Mouse (Mus musculus): ENCODE measurements around the gene Fgf14. TPM values are rescaled to one million over a fixed set of nuclear protein-coding genes. Genes with fewer than 3 reads are reported as not detected.
A peak's percentile ranks its signal among the peaks of the same experiment; 100 is the strongest.

Gene Fgf14
- polyA plus RNA-seq, 1 experiment from 2014 or later = 1.3 TPM

- no peak overlapping the region for H3K9ac ChIP-seq
- H3K4me1 ChIP-seq = no peaks in the 10 kb centered on the region
- no peak overlapping the region for H3K27ac ChIP-seq (replicated peaks)
- no peak overlapping the region for H3K4me2 ChIP-seq (replicated peaks)
- no peaks in the 10 kb centered on the region for H3K9me3 ChIP-seq (replicated peaks)
- H3K36me3 ChIP-seq = no peaks in the 10 kb centered on the region
- no peak for ATAC-seq (ENCODE audit: insufficient number of reproducible peaks, low FRiP score, low TSS enrichment, low read depth)
- no peak overlapping the region for H3K4me3 ChIP-seq (replicated peaks)
- H3K27me3 ChIP-seq = no peaks in the 10 kb centered on the region
These were observed 398.5 kb downstream of the Fgf14 start for GRCm38 (mm10) chr14:124278384-124278944.

- H3K27me3 ChIP-seq = no peaks in the 10 kb centered on the region
- no peak overlapping the region for H3K9ac ChIP-seq
- ATAC-seq (ENCODE audit: insufficient number of reproducible peaks, low FRiP score, low TSS enrichment, low read depth) = no peak
These were observed 409.9 kb downstream of the Fgf14 start for GRCm38 (mm10) chr14:124266977-124267376.

GRCm38 (mm10) chr14:124264541-124265059 is 412.3 kb downstream of the Fgf14 start:
- WGBS = 21% methylated on average over 2 of the region's 2 CpGs
- ATAC-seq (ENCODE audit: insufficient number of reproducible peaks, low FRiP score, low TSS enrichment, low read depth) = no peak
- no peak overlapping the region for H3K4me2 ChIP-seq (replicated peaks)
- no peaks in the 10 kb centered on the region for H3K36me3 ChIP-seq
- H3K4me1 ChIP-seq = no peaks in the 10 kb centered on the region
- no peak overlapping the region for H3K4me3 ChIP-seq (replicated peaks)
- no peak overlapping the region for H3K27ac ChIP-seq (replicated peaks)
- H3K9me3 ChIP-seq (replicated peaks) = no peaks in the 10 kb centered on the region
- H3K27me3 ChIP-seq = no peaks in the 10 kb centered on the region
- no peak overlapping the region for H3K9ac ChIP-seq

More at GRCm38 (mm10) chr14:124266977-124267376, 409.9 kb downstream of the Fgf14 start:
- H3K4me1 ChIP-seq = no peaks in the 10 kb centered on the region
- no peaks in the 10 kb centered on the region for H3K9me3 ChIP-seq (replicated peaks)
- H3K4me3 ChIP-seq (replicated peaks) = no peak overlapping the region
- no peak overlapping the region for H3K27ac ChIP-seq (replicated peaks)
- H3K36me3 ChIP-seq = no peaks in the 10 kb centered on the region
- no peak overlapping the region for H3K4me2 ChIP-seq (replicated peaks)

GRCm38 (mm10) chr14:124263199-124263598 is 413.7 kb downstream of the Fgf14 start:
- no peak overlapping the region for H3K27ac ChIP-seq (replicated peaks)
- no peaks in the 10 kb centered on the region for H3K4me1 ChIP-seq
- no peaks in the 10 kb centered on the region for H3K9me3 ChIP-seq (replicated peaks)
- no peak overlapping the region for H3K4me3 ChIP-seq (replicated peaks)
- no peaks in the 10 kb centered on the region for H3K27me3 ChIP-seq
- H3K4me2 ChIP-seq (replicated peaks) = no peak overlapping the region
- ATAC-seq (ENCODE audit: insufficient number of reproducible peaks, low FRiP score, low TSS enrichment, low read depth) = no peak
- H3K36me3 ChIP-seq = no peaks in the 10 kb centered on the region
- no peak overlapping the region for H3K9ac ChIP-seq

- no peak overlapping the region for H3K27ac ChIP-seq (replicated peaks)
- no peak overlapping the region for H3K4me2 ChIP-seq (replicated peaks)
- 54% methylated on average over 1 of the region's 1 CpGs for WGBS
- no peaks in the 10 kb centered on the region for H3K27me3 ChIP-seq
- H3K4me3 ChIP-seq (replicated peaks) = no peak overlapping the region
- H3K9ac ChIP-seq = no peak overlapping the region
- no peaks in the 10 kb centered on the region for H3K9me3 ChIP-seq (replicated peaks)
- ATAC-seq (ENCODE audit: insufficient number of reproducible peaks, low FRiP score, low TSS enrichment, low read depth) = no peak
- H3K36me3 ChIP-seq = no peaks in the 10 kb centered on the region
- H3K4me1 ChIP-seq = no peaks in the 10 kb centered on the region
These were observed 429.4 kb downstream of the Fgf14 start for GRCm38 (mm10) chr14:124247517-124247916.

GRCm38 (mm10) chr14:124223445-124223844 is 453.5 kb downstream of the Fgf14 start:
- no peak for ATAC-seq (ENCODE audit: insufficient number of reproducible peaks, low FRiP score, low TSS enrichment, low read depth)
- Histone ChIP-seq H3K9ac (no peak overlapping the region), H3K9me3 (replicated peaks) (no peaks in the 10 kb centered on the region), H3K36me3 (no peaks in the 10 kb centered on the region), H3K4me1 (no peaks in the 10 kb centered on the region), H3K4me3 (replicated peaks) (no peak overlapping the region), H3K27me3 (no peaks in the 10 kb centered on the region), H3K4me2 (replicated peaks) (no peak overlapping the region), H3K27ac (replicated peaks) (no peak overlapping the region)
- 70% methylated on average over 2 of the region's 2 CpGs for WGBS

GRCm38 (mm10) chr14:124222447-124222846 is 454.5 kb downstream of the Fgf14 start:
- H3K4me2 ChIP-seq (replicated peaks) = no peak overlapping the region
- H3K9ac ChIP-seq = no peak overlapping the region
- H3K4me1 ChIP-seq = no peaks in the 10 kb centered on the region
- no peaks in the 10 kb centered on the region for H3K9me3 ChIP-seq (replicated peaks)
- no peak overlapping the region for H3K4me3 ChIP-seq (replicated peaks)
- no peaks in the 10 kb centered on the region for H3K36me3 ChIP-seq
- 22% methylated on average over 1 of the region's 1 CpGs for WGBS
- H3K27ac ChIP-seq (replicated peaks) = no peak overlapping the region
- H3K27me3 ChIP-seq = no peaks in the 10 kb centered on the region
- no peak for ATAC-seq (ENCODE audit: insufficient number of reproducible peaks, low FRiP score, low TSS enrichment, low read depth)

GRCm38 (mm10) chr14:124220979-124221378 is 455.9 kb downstream of the Fgf14 start:
- no peak for ATAC-seq (ENCODE audit: insufficient number of reproducible peaks, low FRiP score, low TSS enrichment, low read depth)
- H3K36me3 ChIP-seq = no peaks in the 10 kb centered on the region
- no peak overlapping the region for H3K4me3 ChIP-seq (replicated peaks)
- WGBS = 76% methylated on average over 2 of the region's 2 CpGs
- H3K27me3 ChIP-seq = no peaks in the 10 kb centered on the region
- H3K4me1 ChIP-seq = no peaks in the 10 kb centered on the region
- H3K27ac ChIP-seq (replicated peaks) = no peak overlapping the region
- H3K9me3 ChIP-seq (replicated peaks) = no peaks in the 10 kb centered on the region
- H3K9ac ChIP-seq = no peak overlapping the region
- no peak overlapping the region for H3K4me2 ChIP-seq (replicated peaks)

- H3K36me3 ChIP-seq = no peaks in the 10 kb centered on the region
- no peak overlapping the region for H3K4me2 ChIP-seq (replicated peaks)
- H3K27me3 ChIP-seq = peaks cover 30% of the 10 kb centered on the region
- no peak overlapping the region for H3K9ac ChIP-seq
- no peaks in the 10 kb centered on the region for H3K9me3 ChIP-seq (replicated peaks)
- no peak for ATAC-seq (ENCODE audit: insufficient number of reproducible peaks, low FRiP score, low TSS enrichment, low read depth)
- WGBS = 14% methylated on average over 7 of the region's 7 CpGs
- no peak overlapping the region for H3K27ac ChIP-seq (replicated peaks)
- H3K4me1 ChIP-seq = peaks cover 10% of the 10 kb centered on the region
- no peak overlapping the region for H3K4me3 ChIP-seq (replicated peaks)
These were observed 481.1 kb downstream of the Fgf14 start for GRCm38 (mm10) chr14:124195806-124196205.

GRCm38 (mm10) chr14:124195331-124195730 is 481.6 kb downstream of the Fgf14 start:
- no peaks in the 10 kb centered on the region for H3K9me3 ChIP-seq (replicated peaks)
- peaks cover 10% of the 10 kb centered on the region for H3K4me1 ChIP-seq
- no peaks in the 10 kb centered on the region for H3K36me3 ChIP-seq
- no peak overlapping the region for H3K9ac ChIP-seq
- no peak overlapping the region for H3K27ac ChIP-seq (replicated peaks)
- H3K4me2 ChIP-seq (replicated peaks) = no peak overlapping the region
- H3K27me3 ChIP-seq = peaks cover 30% of the 10 kb centered on the region
- no peak overlapping the region for H3K4me3 ChIP-seq (replicated peaks)
- WGBS = 29% methylated on average over 10 of the region's 10 CpGs
- ATAC-seq (ENCODE audit: insufficient number of reproducible peaks, low FRiP score, low TSS enrichment, low read depth) = no peak

- no peaks in the 10 kb centered on the region for H3K36me3 ChIP-seq
- H3K4me3 ChIP-seq (replicated peaks) = peak overlapping the region; percentile 17
- no peak overlapping the region for H3K9ac ChIP-seq
- H3K4me1 ChIP-seq = peaks cover 10% of the 10 kb centered on the region
- no peaks in the 10 kb centered on the region for H3K9me3 ChIP-seq (replicated peaks)
- 4% methylated on average over 15 of the region's 15 CpGs for WGBS
- peaks cover 30% of the 10 kb centered on the region for H3K27me3 ChIP-seq
- H3K27ac ChIP-seq (replicated peaks) = no peak overlapping the region
- ATAC-seq (ENCODE audit: insufficient number of reproducible peaks, low FRiP score, low TSS enrichment, low read depth) = no peak
- peak overlapping the region; percentile 48 for H3K4me2 ChIP-seq (replicated peaks)
These were observed 484.1 kb downstream of the Fgf14 start for GRCm38 (mm10) chr14:124192815-124193142.
